Mouse (Mus musculus) monocyte, adult 5-6 weeks (primary cell): ENCODE measurements around the gene Abi3. TPM values are rescaled to one million over a fixed set of nuclear protein-coding genes. Genes with fewer than 3 reads are reported as not detected.
"Not testable (repeated sequence)": the region's sequence is repeated elsewhere in the genome, so short reads cannot be mapped to it uniquely, and the experiment has no call there.

Experiments
- ATAC-seq: fragments of 153-309, 156-312 bp; replicated peaks from 2 replicates; pipeline ENCODE4 v1.8.0; 2017; ENCODE audit warnings: mild to moderate bottlenecking; ENCODE audit not compliant: low TSS enrichment, insufficient number of reproducible peaks, severe bottlenecking, poor library complexity, low FRiP score
- total RNA-seq: library from RNA; stranded (forward); fragments of 200-1000, 200-491, 200-594 nt; gene quantifications from 3 replicates; pipeline ENCODE4 v1.2.3, GENCODE M21; 2017

Gene Abi3
- total RNA-seq, result 160 to 201 TPM (median 188 TPM) in 3 replicates

DNA sequence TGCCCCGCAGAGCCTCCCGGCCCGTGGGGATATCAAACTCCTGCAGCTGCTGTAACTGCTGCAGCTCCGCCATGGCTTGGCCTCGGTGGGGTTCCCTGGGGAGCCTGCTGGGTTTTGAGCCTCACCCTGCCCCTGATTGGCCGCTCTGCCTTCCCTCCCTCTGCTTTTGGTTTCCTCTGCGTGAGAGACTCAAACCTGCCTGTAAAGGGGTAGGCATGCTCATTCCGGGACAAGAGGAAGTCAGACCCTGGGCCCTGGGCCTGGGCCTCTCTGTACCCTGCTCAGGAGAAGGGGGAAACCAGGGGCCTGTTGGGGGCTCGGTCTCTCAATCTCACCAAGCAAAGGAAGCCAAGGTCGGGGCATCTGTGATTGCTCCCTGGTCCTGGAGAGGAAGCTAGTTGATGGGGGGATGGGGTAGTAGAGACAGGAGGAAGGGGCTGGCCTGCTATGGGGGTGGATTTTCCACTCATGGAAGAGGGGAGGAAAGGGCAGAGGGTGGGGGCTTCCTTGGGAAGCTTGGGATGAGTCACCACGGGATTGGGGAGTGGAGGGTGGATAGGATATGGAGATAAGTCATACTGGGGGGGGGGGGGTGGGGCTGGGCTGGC is at the start of gene Abi3:
Gene Abi3 (minus strand): TSS at position 403 of the 608 bp plus-strand sequence.
- ATAC-seq, result peak; percentile 61

DNA sequence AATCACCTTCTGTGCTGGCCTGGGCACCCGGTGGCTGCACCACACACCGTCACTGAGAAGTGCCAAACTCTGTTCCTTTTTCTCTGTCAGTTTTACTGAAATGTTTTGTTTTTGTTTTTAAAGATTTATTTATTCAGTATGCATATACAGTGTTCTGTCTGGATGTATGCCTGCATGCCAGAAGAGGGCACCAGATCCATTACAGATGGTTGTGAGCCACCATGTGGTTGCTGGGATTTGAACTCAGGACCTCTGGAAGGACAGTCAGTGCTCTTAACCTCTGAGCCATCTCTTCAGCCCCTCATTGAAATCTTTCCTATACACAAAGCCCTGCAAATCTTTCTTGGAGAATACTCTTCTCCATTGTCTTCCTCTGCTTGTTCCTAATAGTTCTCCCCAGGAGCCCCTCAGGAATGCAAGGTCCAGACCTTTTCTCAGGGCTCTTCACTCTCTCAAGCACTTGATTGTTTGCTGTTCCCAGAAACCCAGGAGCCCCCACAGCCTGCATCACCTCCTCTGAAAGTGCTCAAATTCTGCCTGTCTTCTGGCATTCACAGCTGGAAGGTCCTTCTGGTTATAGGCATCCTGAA is 48.3 kb upstream of the Abi3 start:
- no peak for ATAC-seq

DNA sequence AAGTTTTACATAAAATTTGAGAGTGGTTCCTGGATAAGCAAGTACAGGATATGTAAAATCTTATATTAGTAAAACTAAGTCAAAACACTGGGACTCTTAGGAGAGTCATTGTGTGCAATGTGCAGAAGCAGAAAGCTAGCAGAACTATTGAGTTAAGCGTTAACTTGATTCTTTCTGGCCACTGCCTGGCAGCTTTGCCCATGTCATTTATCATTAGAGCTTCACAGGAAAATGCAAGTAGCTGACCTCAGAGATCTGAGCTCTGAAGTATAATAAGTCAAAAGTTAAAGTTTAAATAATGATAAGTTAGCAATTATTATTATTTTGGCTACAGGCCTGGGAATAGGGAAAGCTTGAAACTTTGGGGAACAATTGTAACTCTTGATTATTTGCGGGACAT is 37.6 kb upstream of the Abi3 start:
- not testable (repeated sequence) for ATAC-seq

DNA sequence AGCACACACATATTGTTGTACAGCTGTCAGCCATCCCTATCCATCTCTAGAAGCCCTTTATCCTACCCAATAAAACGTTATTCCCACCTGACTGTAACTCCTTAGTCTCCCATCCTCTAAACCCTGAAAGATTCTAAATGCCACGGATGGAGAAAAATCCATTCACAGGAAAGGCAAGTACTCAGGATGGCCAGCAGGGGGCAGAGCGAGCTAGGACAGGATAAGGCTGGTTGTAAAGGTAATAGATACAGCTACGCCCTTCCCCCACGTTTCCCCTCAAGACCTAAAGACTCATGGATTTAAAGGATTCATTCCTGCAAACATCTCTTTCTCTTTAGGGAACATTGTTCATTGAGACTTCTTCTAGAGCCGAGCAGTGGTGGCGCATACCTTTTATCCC is 34.0 kb upstream of the Abi3 start:
- ATAC-seq, result peak; percentile 63

DNA sequence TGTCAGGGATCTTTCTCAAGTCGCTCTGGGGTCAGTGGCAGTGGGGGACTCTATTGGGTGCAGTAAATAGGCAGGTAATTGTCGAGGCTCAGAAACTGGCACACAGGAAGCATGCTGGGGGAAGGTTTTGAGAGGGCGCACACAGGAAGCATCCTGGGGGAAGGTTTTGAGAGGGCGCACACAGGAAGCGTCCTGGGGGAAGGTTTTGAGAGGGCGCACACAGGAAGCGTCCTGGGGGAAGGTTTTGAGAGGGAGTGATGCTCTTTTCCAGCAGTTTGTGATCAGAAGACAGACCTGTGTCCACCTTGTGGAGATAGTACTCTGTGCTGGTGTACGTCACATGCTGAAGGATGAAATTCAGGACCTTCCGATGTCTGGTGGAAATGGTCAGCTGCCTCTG is 33.5 kb upstream of the Abi3 start:
- peak; percentile 48; the same call in 1 of the 2 replicates for ATAC-seq

DNA sequence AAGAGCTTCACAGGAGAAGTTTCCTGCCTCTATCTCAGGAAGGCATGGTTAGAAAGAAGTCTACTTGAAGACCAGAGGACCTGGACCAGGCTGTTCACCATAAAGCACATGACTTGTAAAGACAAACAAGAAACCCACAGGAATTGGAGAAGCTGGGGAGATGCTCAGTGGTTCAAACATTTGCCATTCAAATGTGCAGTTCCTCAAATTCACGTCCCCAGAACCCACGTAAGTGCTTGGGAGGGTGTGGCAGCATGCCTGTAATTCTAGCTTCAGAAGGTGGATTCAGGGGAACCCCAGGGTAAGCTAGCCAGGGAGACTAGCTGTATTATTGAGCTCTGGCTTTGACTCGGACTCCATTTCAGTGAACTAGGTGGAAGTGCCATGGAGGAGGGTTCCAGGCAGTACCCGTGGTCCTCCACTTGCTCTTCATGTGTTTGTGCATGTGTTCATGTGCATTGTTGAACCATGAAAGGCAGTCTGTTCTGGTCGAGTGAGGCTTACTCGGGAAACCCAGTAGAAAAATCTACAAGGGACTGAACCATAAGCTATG is 27.7 kb upstream of the Abi3 start:
- peak; percentile 89 for ATAC-seq

DNA sequence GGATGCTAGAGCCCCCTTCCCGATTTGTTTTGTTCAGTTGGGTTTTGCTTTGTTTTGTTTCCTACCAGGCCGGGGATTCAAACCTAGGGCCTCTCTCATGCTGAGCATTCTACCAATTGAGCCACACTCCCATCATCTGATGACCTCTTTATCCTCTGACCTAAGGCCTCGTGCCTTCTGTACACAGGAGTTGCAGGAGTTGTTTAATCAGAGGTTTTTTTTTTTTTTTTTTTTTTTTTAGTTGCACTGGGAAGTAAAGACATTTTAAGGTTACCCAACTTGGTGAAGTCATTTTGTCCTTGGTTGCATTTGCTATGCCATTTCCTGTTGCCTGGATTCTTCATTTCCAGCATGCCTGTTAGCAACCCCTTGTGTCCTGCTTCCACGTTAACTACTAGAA is 27.2 kb upstream of the Abi3 start:
- ATAC-seq, result peak; percentile 45

- no peak for ATAC-seq
These were observed 19.1 kb upstream of the Abi3 start for GRCm38 (mm10) chr11:95861397-95861796.

DNA sequence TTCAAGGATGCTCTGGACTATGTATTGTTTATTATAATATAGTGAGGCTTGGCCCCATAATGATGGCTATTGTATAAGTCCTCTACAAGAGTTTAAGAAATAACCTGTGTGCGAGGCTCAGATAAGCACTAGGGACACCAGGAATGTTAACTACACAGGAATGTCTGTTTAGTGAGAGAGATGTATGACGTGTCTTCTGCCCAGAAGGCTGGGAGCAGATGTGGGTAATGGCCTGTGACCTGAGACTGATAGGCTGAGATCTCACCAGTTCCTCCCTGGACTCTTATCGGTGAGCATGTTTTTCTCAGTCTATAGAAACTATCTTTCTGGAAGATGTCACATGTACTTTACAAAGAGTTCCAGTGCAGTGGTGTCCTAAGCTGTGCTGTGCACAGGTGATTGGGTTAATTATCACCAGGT is 17.8 kb upstream of the Abi3 start:
- no peak for ATAC-seq

- ATAC-seq, result peak; percentile 26; the same call in 1 of the 2 replicates
These were observed 17.2 kb upstream of the Abi3 start for GRCm38 (mm10) chr11:95859468-95859855.

- peak; percentile 92 for ATAC-seq
These were observed 16.5 kb upstream of the Abi3 start for GRCm38 (mm10) chr11:95858528-95859467.

- no peak for ATAC-seq
These were observed 15.6 kb upstream of the Abi3 start for GRCm38 (mm10) chr11:95857716-95858527.

DNA sequence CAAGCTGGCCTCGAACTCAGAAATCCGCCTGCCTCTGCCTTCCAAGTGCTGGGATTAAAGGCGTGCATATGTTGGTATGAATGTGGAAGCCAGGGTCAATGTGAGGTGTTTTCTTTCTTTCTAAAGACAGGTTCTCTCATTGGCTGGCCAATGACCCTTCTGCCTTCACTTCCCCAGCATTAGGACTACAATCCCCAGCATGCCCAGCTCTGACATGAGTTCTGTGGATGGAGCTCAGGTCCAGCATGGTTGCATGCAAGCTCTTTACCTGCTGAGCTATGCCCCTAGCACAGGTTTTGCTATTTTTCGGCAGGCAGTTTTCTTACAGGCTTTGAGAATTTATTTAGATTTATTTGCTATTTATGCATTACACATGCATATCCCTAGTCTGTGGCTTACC is 15.0 kb upstream of the Abi3 start:
- no peak for ATAC-seq

- ATAC-seq, result no peak
These were observed 11.4 kb upstream of the Abi3 start for GRCm38 (mm10) chr11:95853684-95854083.

- ATAC-seq, result peak; percentile 85
These were observed 8.6 kb upstream of the Abi3 start for GRCm38 (mm10) chr11:95850898-95851297.

DNA sequence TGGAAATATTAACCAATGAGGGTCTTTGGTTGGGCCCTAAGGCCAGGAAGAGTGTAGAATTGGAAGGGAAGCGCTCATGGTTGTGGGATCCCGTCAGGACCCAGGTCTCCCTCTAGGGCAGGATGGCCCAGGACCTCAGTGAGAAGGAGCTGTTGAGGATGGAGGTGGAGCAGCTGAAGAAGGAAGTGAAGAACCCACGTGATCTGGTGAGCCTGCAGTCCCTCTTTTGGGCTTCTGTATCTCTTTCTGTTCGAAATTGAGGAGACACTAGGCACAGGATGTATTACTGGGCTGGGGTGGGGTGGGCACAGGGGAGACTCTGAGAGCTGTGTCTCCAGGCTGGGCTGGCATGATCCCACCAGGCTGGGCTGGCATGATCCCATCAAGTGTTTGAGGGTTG is 2.7 kb upstream of the Abi3 start:
- 0 out of 2 replicates have a peak, but pooled peaks have one; percentile 23 for ATAC-seq

GRCm38 (mm10) chr11:95843421-95843950 is 1.2 kb upstream of the Abi3 start:
- peak; percentile 28 for ATAC-seq

- ATAC-seq, result peak; percentile 68
These were observed 677 bp upstream of the Abi3 start for GRCm38 (mm10) chr11:95842953-95843352.
